In the genomic region with DNA sequence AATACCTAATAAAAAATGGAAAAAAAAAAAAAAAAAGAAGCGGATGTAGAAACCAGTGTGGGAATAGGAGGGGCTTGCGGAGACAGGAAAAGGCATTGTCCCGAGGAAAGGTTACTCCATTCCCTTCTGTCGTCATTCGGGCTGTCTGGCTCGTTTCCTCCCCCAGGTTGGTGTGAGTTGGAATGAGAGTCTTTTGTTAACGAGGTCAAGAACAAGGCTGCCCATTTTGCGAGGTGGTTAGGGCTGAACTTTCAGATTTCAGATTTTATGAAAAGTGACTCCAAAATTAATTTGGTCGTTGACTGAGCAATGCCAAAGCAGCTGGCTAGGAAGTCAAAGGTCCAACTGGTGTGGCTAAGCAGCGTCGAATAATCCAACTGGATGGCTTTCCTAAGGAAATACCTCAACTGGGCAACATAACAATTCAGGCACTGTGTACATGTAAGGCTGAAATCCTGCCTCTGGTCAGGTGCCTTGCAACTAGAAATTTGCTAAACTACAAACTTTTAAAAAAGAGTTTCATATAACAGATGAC, we compare ENCODE assay signal across 27 mouse cellular contexts.
"Had no signal": no experiment of that assay in that cellular context is flagged by ENCODE, and none has a peak within 500 bp of the region (broad histone marks: within the 10 kb centered on the region; RNA-seq: fewer than 3 reads in every experiment).

No protein-coding gene starts in this region.

- H3K9me3 ChIP-seq: heart, embryonic 13.5 days; heart, embryonic 15.5 days; hindbrain, embryonic 10.5 days; hindbrain, embryonic 12.5 days; intestine, embryonic 15.5 days; limb, embryonic 12.5 days; limb, embryonic 15.5 days; liver, embryonic 12.5 days had no signal

- ATAC-seq: hindbrain, embryonic 16.5 days; inflammation-experienced regulatory T-cells, adult 6 months; intestine, embryonic 15.5 days; intestine, postnatal 0 days; liver, embryonic 12.5 days had no signal

- H3K36me3 ChIP-seq: heart, embryonic 13.5 days; heart, embryonic 15.5 days; hindbrain, embryonic 10.5 days; hindbrain, embryonic 12.5 days; intestine, embryonic 15.5 days; limb, embryonic 12.5 days; limb, embryonic 15.5 days; liver, embryonic 12.5 days had no signal

- H3K4me3 ChIP-seq: gastrocnemius, adult 2 months; heart, adult 2 months; heart, embryonic 13.5 days; heart, embryonic 15.5 days; hindbrain, embryonic 10.5 days; hindbrain, embryonic 12.5 days; intestine, embryonic 15.5 days; layer of hippocampus, adult 2 months; limb, embryonic 12.5 days; limb, embryonic 15.5 days; liver, embryonic 12.5 days had no signal

- H3K9ac ChIP-seq: heart, embryonic 13.5 days; heart, embryonic 15.5 days; hindbrain, embryonic 12.5 days; hindbrain, embryonic 14.5 days; intestine, embryonic 15.5 days; limb, embryonic 12.5 days; limb, embryonic 15.5 days; liver, embryonic 12.5 days; liver, embryonic 14.5 days had no signal

- DNase-seq: gastrocnemius, adult 2 months; gastrocnemius, postnatal 10 days; gastrocnemius, postnatal 25 days; heart, adult 2 months; heart, postnatal 4 days; kidney, adult 18-20 months; kidney, adult 8-10 months; kidney, postnatal 10 days; kidney, postnatal 4 days; layer of hippocampus, adult 9-11 months; layer of hippocampus, postnatal 36 days; left cerebral cortex, postnatal 4 days had no signal

- H3K4me2 ChIP-seq: heart, embryonic 11.5 days; heart, embryonic 13.5 days; heart, embryonic 15.5 days; hindbrain, embryonic 12.5 days; hindbrain, embryonic 14.5 days; intestine, embryonic 15.5 days; limb, embryonic 12.5 days; limb, embryonic 15.5 days; liver, embryonic 12.5 days had no signal

- H3K27ac ChIP-seq: gastrocnemius, adult 2 months; heart, adult 2 months; heart, embryonic 13.5 days; heart, embryonic 15.5 days; hindbrain, embryonic 10.5 days; hindbrain, embryonic 12.5 days; hindbrain, embryonic 14.5 days; intestine, embryonic 15.5 days; layer of hippocampus, adult 2 months; limb, embryonic 12.5 days; limb, embryonic 15.5 days; liver, embryonic 12.5 days; liver, embryonic 14.5 days had no signal

- H3K27me3 ChIP-seq: heart, embryonic 13.5 days; heart, embryonic 15.5 days; hindbrain, embryonic 12.5 days; intestine, embryonic 15.5 days; limb, embryonic 12.5 days; limb, embryonic 15.5 days; liver, embryonic 12.5 days had no signal

- H3K4me1 ChIP-seq: heart, embryonic 13.5 days; heart, embryonic 15.5 days; hindbrain, embryonic 10.5 days; hindbrain, embryonic 12.5 days; intestine, embryonic 15.5 days; limb, embryonic 12.5 days; limb, embryonic 15.5 days; liver, embryonic 12.5 days had no signal
